Mouse (Mus musculus) lung, embryonic 14.5 days (tissue): ENCODE data around the gene Slc38a4. TPM values are rescaled to one million over a fixed set of nuclear protein-coding genes. Genes with fewer than 3 reads are reported as not detected.
A peak's percentile ranks its signal among the peaks of the same experiment; 100 is the strongest.

Experiments used
- ATAC-seq: fragments of 200-750 bp; cut with Nextera tagmentation; 2 replicates; pipeline ENCODE4 v1.8.0; 2017; ENCODE audit warnings: mild to moderate bottlenecking, moderate TSS enrichment, moderate library complexity; ENCODE audit not compliant: insufficient read depth
- DNase-seq: peaks from one replicate; pipeline ENCODE4 v3.0.0-alpha.2; 2015
- H3K27ac ChIP-seq: fragments of 300-500 bp; sonication (generic); 2 replicates; pipeline ENCODE4 v1.5.1; 2014; ENCODE audit warnings: low read depth, mild to moderate bottlenecking, moderate library complexity
- H3K27me3 ChIP-seq: fragments of 300-500 bp; sonication (generic); 2 replicates; pipeline ENCODE4 v1.6.1; 2014; ENCODE audit warnings: low read length, control low read depth; ENCODE audit not compliant: insufficient read depth
- H3K36me3 ChIP-seq: fragments of 300-500 bp; sonication (generic); 2 replicates; pipeline ENCODE4 v1.6.1; 2014; ENCODE audit warnings: control low read depth; ENCODE audit not compliant: insufficient read depth
- H3K4me1 ChIP-seq: fragments of 300-500 bp; sonication (generic); 2 replicates; pipeline ENCODE4 v1.6.1; 2014; ENCODE audit warnings: antibody characterized with exemption, control low read depth; ENCODE audit not compliant: insufficient read depth
- H3K4me2 ChIP-seq: fragments of 300-500 bp; sonication (generic); 2 replicates; pipeline ENCODE4 v1.6.1; 2014; ENCODE audit warnings: mild to moderate bottlenecking
- H3K4me3 ChIP-seq: fragments of 300-500 bp; sonication (generic); 2 replicates; pipeline ENCODE4 v1.5.1; 2014; ENCODE audit warnings: low read depth, low read length
- H3K9ac ChIP-seq: fragments of 300-500 bp; sonication (generic); 2 replicates; pipeline ENCODE4 v1.6.1; 2014
- H3K9me3 ChIP-seq: fragments of 300-500 bp; sonication (generic); 2 replicates; pipeline ENCODE4 v1.6.1; 2016; ENCODE audit warnings: low read depth, low read length, control low read depth
- CTCF ChIP-seq: IDR thresholded peaks from 2 replicates; pipeline ENCODE4 v1.5.1; 2016; ENCODE audit warnings: antibody characterized with exemption, low read depth
- WGBS: fragments of 180-500 bp; shearing (Covaris S2); extraction: QIAGEN DNeasy Blood & Tissue Kit; methylation state at CpG from one replicate; pipeline ENCODE4 v1.1.7; 2014; 5-methylcytosine and 5-hydroxymethylcytosine counted together
- polyA plus RNA-seq: library from polyadenylated mRNA; unstranded; fragments of >200 nt; fragmentation: Nextera tagmentation; extraction: Ambion mirVana; gene quantifications from 2 replicates; pipeline ENCODE4 v1.2.1, GENCODE M21; 2014

The Slc38a4 gene
- polyA plus RNA-seq, 1 experiment from 2014 or later = 92.3 TPM

DNA sequence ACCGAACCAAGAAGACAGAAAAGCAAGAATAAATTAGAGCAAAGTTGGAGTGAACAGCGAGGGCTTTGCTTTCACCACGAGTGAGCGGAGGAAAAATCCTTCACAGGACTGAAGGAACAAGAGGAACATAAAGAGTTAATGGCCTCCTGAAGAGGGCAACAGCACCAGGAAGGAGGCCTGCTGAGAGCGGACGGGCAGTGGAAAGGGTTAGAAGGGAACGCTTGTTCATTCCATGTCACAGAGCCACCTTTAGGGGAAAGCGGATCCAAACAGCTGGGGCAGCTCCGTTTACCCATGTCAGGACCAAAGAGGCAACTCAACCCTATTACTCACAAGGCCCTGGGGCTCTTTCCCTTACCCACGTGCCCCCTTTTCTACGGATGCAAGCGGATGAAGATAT is 54.3 kb downstream of the Slc38a4 start:
- no peaks in the 10 kb centered on the region for H3K9me3 ChIP-seq
- no peak overlapping the region for H3K9ac ChIP-seq
- peaks cover 14% of the 10 kb centered on the region for H3K36me3 ChIP-seq
- TF ChIP-seq CTCF = no peak
- 28% methylated on average over 12 of the region's 12 CpGs for WGBS
- peak overlapping the region; percentile 29 for H3K4me2 ChIP-seq
- no peaks in the 10 kb centered on the region for H3K27me3 ChIP-seq
- peaks cover 43% of the 10 kb centered on the region for H3K4me1 ChIP-seq
- ATAC-seq (no peak), DNase-seq (peak; percentile 54)
- no peak overlapping the region for H3K4me3 ChIP-seq
- H3K27ac ChIP-seq = peak overlapping the region; percentile 94

GRCm38 (mm10) chr15:97000319-97001251 is 55.2 kb downstream of the Slc38a4 start:
- Histone ChIP-seq H3K27me3 (no peaks in the 10 kb centered on the region), H3K27ac (peak overlapping the region; percentile 94), H3K4me2 (peak overlapping the region; percentile 29), H3K36me3 (peaks cover 16% of the 10 kb centered on the region), H3K9me3 (no peaks in the 10 kb centered on the region), H3K9ac (no peak overlapping the region), H3K4me1 (peaks cover 43% of the 10 kb centered on the region), H3K4me3 (no peak overlapping the region)
- DNase-seq (peak; percentile 86), ATAC-seq (peak; percentile 84)
- TF ChIP-seq CTCF = no peak
- 8% methylated on average over 17 of the region's 17 CpGs for WGBS

DNA sequence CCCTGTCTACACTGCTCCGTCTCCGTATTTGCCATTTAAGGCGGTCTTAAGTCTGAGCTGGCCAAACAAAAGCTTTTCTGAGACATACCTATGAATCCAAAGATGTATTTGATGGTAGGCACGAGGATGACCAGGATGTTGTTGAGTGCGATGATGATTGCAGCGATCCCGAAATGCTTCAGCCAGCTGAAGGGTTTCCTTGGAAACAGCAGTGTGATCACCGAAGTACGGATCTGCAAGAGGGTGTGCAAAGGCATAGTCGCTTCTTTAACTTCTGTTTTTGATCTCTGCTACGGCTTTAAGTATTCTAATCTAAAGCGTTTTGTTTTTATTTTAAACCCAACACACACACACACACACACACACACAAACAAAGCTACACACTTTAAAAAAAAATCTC is 56.4 kb downstream of the Slc38a4 start:
- ATAC-seq (no peak), DNase-seq (no peak)
- TF ChIP-seq CTCF = no peak
- Histone ChIP-seq H3K9ac (no peak overlapping the region), H3K4me1 (peaks cover 40% of the 10 kb centered on the region), H3K27ac (peak overlapping the region; percentile 94), H3K4me2 (no peak overlapping the region), H3K36me3 (peaks cover 19% of the 10 kb centered on the region), H3K27me3 (no peaks in the 10 kb centered on the region), H3K9me3 (no peaks in the 10 kb centered on the region), H3K4me3 (no peak overlapping the region)
- 74% methylated on average over 12 of the region's 12 CpGs for WGBS

GRCm38 (mm10) chr15:96985618-96986017 is 70.1 kb downstream of the Slc38a4 start:
- H3K4me1 ChIP-seq = peaks cover 5% of the 10 kb centered on the region; the same call in 1 of the 2 replicates
- no peaks in the 10 kb centered on the region for H3K36me3 ChIP-seq
- ATAC-seq (no peak), DNase-seq (no peak)
- H3K27me3 ChIP-seq = no peaks in the 10 kb centered on the region
- H3K27ac ChIP-seq = no peak overlapping the region
- H3K9me3 ChIP-seq = no peaks in the 10 kb centered on the region
- WGBS = 71% methylated on average over 8 of the region's 8 CpGs
- no peak overlapping the region for H3K4me3 ChIP-seq
- H3K4me2 ChIP-seq = no peak overlapping the region
- TF ChIP-seq CTCF = no peak
- no peak overlapping the region for H3K9ac ChIP-seq

DNA sequence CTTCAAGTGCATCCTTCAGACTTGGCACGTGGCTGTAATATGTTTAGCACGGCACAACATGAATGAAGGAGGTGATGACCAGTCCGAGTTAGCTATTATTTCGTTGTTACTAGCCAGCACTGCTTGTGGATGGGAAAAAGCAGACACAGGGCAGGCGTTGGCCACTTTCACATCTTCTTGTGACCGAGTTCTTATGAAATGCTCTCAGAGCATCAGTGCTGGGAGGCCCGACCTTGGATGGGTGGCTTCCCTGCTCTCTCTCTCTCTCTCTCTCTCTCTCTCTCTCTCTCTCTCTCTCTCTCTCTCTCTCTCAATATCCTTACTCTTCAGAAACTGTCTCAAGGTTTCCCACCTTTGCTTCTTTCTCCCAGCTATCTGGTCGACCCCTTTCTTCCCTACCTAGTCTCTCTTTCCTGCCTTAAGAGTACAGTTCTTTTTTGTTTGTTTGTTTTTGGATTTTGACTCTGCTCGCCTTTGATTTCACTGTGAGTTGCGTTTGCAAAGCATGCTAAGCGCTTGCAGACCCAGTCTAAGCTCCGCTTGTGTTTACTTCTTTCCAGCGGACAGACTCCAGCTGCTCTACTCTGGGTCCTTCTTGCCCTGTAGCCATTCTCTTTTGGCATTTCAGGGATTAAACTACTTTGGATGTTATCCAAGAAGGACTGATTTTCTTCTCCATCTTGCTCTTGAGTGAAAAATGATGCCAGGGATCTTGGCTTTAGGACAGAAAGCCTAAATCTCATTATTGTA is 72.0 kb downstream of the Slc38a4 start:
- Histone ChIP-seq H3K4me1 (peaks cover 5% of the 10 kb centered on the region; the same call in 1 of the 2 replicates), H3K9me3 (no peaks in the 10 kb centered on the region), H3K9ac (no peak overlapping the region), H3K4me3 (no peak overlapping the region), H3K27ac (peak overlapping the region; percentile 90), H3K4me2 (no peak overlapping the region), H3K36me3 (no peaks in the 10 kb centered on the region), H3K27me3 (no peaks in the 10 kb centered on the region)
- DNase-seq (peak; percentile 91), ATAC-seq (peak; percentile 95)
- WGBS = 47% methylated on average over 13 of the region's 13 CpGs
- TF ChIP-seq CTCF = no peak

GRCm38 (mm10) chr15:96975125-96975524 is 80.6 kb downstream of the Slc38a4 start:
- no peaks in the 10 kb centered on the region for H3K27me3 ChIP-seq
- H3K9me3 ChIP-seq = no peaks in the 10 kb centered on the region
- H3K4me2 ChIP-seq = no peak overlapping the region
- ATAC-seq (peak; percentile 51; the same call in 1 of the 2 replicates), DNase-seq (peak; percentile 90)
- peak overlapping the region; percentile 46; the same call in 1 of the 2 replicates for H3K27ac ChIP-seq
- TF ChIP-seq CTCF = no peak
- no peak overlapping the region for H3K4me3 ChIP-seq
- H3K9ac ChIP-seq = no peak overlapping the region
- H3K36me3 ChIP-seq = no peaks in the 10 kb centered on the region
- 41% methylated on average over 9 of the region's 9 CpGs for WGBS
- peaks cover 5% of the 10 kb centered on the region; the same call in 1 of the 2 replicates for H3K4me1 ChIP-seq

GRCm38 (mm10) chr15:96974131-96974530 is 81.6 kb downstream of the Slc38a4 start:
- Histone ChIP-seq H3K9ac (no peak overlapping the region), H3K4me3 (no peak overlapping the region), H3K27ac (peak overlapping the region; percentile 65), H3K4me1 (peaks cover 5% of the 10 kb centered on the region; the same call in 1 of the 2 replicates), H3K27me3 (no peaks in the 10 kb centered on the region), H3K4me2 (no peak overlapping the region), H3K36me3 (no peaks in the 10 kb centered on the region), H3K9me3 (no peaks in the 10 kb centered on the region)
- 80% methylated on average over 5 of the region's 5 CpGs for WGBS
- ATAC-seq (no peak), DNase-seq (no peak)
- TF ChIP-seq CTCF = no peak
